Mouse (Mus musculus) gastrocnemius, postnatal 4 days (tissue): ENCODE measurements around the gene Pet100. TPM values are rescaled to one million over a fixed set of nuclear protein-coding genes. Genes with fewer than 3 reads are reported as not detected.
"Not testable (repeated sequence)": the region's sequence is repeated elsewhere in the genome, so short reads cannot be mapped to it uniquely, and the experiment has no call there.

ENCODE experiments used
- DNase-seq, 2 experiments: peaks; one replicate each; pipeline ENCODE4 v3.0.0; 2021 to 2022; ENCODE audit warnings: low spot score in 2 of 2, mixed read lengths in 2 of 2
- long read RNA-seq, 2 experiments: library from polyadenylated mRNA; stranded (forward); transcript quantifications; one replicate each; pipeline ENCODE4 v2.0.0; 2021
- total RNA-seq, 2 experiments: library from RNA; stranded (reverse); gene quantifications; 2 replicates each; pipeline ENCODE4 v1.2.3; 2021

The Pet100 gene
- total RNA-seq: 10 to 100 TPM; 59.7 to 70.0 TPM
- long read RNA-seq, experiment 1, transcript Pet100-201 (4 exons, 1,193 nt): major isoform, 16 of 21 reads
- long read RNA-seq, experiment 1, partial matches to known transcripts: 0 of 21 reads
- long read RNA-seq, experiment 1, other reads (novel, unspliced or antisense): 2 of 21 reads
- long read RNA-seq, experiment 2, transcript Pet100-201 (4 exons, 1,193 nt): major isoform, 27 of 31 reads
- long read RNA-seq, experiment 2, partial matches to known transcripts: 1 of 31 reads
- long read RNA-seq, experiment 2, other reads (novel, unspliced or antisense): 2 of 31 reads

DNA sequence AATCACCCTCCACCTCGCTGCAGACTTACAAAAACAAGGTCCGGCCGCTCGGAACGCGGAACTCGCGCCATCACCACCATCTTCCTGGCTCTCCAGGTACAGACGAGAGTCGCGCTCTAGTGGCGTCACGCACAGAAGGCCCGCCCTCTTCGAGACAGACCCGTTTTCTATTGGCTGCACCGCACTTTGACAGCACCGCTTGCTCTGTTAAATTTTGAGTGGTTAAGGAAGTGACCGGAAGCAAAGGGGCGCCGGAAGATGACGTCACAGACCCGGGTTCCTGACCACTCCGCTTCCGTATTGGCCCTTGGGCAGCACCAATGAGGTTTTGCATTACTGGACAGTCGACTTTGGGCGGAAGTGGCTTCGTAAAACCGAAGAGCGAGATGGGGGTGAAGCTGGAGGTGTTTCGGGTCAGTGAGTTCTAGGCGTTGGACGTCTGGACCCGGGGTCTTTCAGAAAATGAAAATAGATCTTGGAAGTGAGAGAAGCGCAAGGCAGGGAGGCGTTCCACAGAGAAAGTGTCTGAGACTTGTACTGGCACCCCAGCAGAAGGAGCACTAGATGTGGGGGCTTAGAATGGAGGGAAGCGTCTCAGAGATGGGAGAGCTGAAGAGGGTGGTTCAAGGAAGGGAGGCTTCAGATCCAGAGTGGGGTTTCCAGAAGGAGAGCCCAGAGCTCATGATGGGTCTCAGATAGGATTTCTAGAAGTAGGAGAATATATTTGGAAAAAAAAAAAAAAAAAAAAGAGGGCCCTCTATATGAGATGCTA, at the start of gene Pet100, which contains the start of gene Xab2:
Pet100 (plus strand) TSS at position 350 of the 772 bp plus-strand sequence.
Xab2 (minus strand) TSS at position 118 of the 772 bp plus-strand sequence.
- DNase-seq: peak; percentile 90 to 98

- DNase-seq: no peak
Observed at GRCm38 (mm10) chr8:3574546-3574945, 46.8 kb upstream of the Pet100 start.

DNA sequence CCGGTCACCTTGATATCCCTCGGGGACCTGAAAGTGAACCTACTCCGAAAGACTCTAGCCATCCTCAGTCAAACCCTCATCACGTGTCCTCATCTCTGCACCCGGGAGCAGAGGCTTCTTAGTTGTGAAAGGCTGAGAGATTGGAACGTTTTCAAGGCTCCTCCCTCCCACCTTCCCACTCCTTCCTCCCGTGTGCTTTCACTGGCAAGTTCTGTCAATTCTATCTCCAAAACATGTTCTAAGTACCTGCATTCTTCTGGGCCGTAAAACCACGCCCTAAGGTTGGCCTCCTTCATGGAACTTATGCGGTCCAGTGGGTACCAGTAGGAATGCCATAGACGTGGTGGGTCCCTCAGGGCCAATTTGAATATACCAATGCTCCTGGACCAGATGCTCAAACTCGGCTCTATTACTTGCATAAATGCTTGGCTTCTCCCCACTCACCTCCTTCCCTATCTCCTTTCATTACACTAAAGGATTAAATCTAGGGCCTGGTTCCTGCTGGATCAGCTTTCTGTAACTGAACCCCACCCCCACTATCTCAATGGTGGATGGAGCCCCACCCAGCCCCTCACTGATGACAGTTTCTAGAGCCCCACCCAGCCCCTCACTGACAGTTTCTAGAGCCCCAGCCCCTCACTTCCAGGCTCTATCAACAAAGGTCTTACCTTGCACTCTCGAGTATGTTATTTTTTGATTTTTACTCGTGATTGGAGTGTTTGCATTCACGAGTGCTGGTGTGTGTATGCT, 45.0 kb upstream of the Pet100 start:
- no peak for DNase-seq

DNA sequence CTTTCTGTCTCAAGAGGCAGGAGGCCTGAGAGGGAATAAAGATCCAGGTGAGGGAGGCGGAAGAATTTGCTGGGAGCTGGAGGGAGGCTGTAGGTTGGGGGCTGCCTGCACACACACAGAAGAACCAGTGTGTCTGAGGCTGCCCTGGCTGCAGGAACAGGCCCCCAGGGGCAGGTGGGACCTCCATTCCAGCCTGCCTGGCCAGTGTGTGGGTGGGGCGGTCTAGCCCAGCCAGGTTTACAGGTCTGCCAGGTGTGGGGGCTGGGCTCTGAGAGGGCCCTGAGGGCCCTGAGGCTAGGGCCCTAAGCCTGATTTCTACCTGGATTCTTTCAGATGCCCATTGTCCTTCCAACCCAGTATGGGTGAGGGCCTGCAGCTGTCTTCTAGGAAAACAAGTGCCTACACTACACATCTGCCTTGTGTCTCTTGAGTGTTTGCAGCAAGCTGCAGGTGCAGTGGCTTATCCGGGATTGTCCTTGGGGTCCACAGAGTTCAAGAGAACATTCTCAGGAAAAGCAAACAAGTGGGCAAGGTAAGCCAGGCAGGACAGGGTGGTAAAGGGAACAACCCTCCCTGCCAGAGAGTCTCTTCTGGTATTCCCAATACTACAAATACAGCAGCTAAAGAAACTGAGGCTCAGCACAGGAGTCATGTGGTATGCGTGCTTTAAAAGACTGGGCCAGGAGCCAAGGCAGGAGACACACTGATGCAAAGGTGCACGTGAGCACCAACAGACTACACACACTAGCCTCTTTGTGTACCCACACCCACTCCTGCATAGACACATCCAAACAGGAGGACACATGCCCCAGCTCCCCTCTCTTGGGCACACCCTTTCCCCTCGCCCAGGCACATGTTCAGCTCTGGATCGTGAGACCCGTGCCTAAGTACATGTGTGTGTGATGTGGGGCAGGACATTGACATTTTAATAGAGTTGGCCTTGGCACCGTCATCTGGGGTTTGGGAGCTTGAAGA, 41.7 kb upstream of the Pet100 start:
- DNase-seq: no peak

GRCm38 (mm10) chr8:3581961-3582360, 39.4 kb upstream of the Pet100 start:
- DNase-seq: not testable (repeated sequence)

DNA sequence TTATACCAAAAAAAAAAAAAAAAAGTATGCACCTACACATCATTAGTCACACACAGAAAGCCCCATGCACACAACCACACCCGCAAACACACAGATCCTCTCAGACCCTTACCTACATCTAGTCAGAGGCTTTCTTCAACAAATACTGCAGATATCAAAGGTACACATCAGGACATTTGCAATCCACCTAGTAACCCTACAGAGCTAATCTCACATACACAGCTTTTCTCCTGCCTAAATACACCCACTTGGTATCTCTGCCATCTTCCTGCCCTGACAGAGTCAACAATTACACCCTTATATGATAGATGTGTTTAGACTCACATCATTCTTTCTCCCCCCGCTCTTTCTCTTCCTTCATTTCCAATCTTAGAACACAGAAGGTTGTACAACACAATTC, 34.9 kb upstream of the Pet100 start:
- DNase-seq: no peak

DNA sequence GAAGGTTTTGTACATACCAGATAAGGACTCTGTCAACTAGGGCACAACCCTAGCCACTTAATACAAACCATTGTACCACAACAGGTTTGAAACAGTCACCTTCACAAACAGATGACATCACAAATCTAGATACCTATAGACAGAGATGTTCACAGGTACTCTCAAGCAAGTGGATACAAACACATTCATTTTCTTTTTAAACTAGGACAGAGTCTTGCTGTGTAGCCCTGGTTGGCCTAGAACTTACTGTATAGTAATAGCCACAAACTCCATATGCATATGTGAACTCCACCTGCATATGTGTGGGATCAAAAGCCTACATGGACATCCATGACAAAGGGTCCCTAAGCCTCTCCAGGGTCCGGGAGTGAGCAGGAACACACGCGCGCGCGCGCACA, 34.4 kb upstream of the Pet100 start, which contains the start of gene Camsap3:
Camsap3 (plus strand) TSS at position 301 of the 398 bp plus-strand sequence.
- no peak for DNase-seq

GRCm38 (mm10) chr8:3587391-3588257, 33.7 kb upstream of the Pet100 start:
- DNase-seq: no peak

DNA sequence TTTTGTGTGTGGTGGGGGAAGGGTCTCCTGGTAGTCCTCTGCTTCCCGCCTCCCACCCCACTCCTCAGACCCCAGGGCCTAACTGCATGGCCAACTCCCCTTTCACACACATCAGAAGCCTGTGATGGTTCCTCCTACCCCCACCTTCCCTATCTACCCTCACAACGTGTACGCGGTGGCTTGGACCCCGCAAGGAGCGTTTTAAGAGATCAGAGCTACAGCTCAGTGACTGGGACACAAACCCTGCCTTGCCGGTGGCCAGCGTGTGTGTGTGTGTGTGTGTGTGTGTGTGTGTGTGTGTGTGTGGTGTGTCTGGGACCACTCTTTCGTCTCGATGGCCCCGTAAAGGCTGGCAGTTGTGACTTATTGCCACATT, 33.1 kb upstream of the Pet100 start:
- DNase-seq: no peak

DNA sequence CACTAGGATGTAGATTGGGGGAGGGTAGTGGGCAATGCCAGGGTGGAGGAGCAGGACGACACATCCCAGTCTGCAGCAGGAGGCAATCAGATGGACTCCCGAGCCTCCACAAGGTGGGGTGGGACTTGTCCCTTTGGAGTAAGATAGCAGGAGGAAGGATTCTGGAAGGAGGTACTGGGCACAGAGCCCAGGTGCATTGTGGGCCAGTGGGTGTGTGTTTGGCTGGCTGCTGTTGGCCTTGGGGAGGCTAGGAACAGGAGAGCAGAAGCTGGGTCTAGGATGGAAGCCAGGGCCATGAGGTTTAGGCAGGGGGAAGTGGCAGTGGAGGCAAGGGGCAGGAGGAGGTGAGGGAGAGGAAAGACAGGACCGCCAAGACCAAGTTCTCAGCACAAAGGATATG, 27.9 kb upstream of the Pet100 start:
- no peak for DNase-seq

GRCm38 (mm10) chr8:3594466-3594865, 26.9 kb upstream of the Pet100 start:
- no peak for DNase-seq

DNA sequence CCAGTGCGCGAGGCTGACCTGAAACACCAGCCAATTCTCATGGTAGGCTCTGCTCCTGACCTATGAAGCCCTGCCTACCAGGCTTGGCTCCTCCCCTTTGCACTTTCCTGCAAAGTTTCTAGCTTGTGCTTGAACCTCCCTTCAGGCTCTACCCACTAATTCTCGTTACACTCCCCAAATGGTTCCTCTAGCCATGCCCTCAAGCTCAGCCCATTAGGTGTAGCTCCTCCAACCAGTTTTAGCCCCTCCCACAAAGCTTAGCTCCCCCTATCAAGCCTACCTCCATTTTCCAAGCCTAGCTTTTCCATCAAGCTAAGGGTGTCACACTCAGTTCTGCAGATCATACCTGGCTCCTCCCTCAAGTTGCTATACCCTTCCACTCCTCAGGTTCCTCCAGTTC, 23.3 kb upstream of the Pet100 start:
- DNase-seq: no peak

- no peak for DNase-seq
Observed at GRCm38 (mm10) chr8:3599219-3599618, 22.1 kb upstream of the Pet100 start.

DNA sequence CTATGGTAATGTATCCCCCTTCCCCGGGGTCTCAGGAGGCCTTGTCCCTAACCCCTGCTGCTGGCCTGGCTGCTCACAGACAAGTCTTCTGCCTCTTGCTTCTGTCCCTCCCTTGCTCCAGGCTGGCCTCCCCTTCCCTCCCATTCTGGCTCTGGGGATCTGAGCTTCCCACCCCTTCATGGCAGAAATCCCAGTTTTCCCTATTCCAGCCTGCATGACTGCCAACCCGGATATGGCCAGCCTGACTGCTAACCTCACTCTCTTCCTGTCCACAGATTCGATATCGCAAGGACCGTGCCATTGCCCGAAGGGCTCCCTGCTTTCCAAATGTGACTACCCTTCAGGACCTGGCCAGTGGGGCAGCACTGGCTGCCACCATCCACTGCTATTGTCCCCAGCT, 20.9 kb upstream of the Pet100 start:
- DNase-seq: peak in 1 of 2 experiments; percentile 55

- DNase-seq: no peak
Observed at GRCm38 (mm10) chr8:3603439-3603838, 17.9 kb upstream of the Pet100 start.

DNA sequence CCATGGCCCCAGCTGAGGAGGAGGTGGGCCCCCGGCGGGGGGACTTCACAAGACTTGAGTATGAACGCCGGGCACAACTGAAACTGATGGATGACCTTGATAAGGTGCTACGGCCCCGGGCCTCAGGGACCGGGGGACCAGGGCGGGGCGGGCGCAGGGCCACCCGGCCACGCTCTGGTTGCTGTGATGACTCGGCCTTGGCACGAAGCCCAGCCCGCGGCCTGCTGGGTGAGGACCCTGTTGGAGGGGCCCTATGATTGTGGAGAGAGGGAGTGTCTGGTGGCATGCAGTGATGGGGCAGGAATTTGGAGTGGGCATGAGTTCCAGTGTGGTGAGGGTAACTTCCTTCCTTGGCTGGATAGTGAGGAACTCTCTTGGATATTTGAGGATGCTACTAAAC, 14.8 kb upstream of the Pet100 start:
- DNase-seq: no peak

DNA sequence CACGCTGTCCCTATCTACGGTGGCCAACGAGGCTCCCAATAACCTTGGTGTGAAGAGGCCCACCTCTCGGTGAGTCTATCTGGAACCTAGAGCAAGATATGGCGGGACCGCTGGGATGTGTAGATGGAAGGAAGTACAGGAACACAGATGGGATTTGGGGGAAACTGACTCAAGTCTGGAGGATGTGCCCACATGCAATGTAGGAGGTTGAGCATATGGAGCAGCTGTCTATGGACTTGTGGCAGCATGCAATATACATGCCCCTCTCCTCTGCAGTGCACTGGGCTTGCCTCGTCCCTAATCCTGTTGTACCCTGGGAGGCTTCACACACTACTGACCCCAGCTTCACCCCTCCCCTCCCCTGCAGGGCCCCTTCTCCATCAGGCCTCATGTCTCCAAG, 13.5 kb upstream of the Pet100 start:
- DNase-seq: no peak

DNA sequence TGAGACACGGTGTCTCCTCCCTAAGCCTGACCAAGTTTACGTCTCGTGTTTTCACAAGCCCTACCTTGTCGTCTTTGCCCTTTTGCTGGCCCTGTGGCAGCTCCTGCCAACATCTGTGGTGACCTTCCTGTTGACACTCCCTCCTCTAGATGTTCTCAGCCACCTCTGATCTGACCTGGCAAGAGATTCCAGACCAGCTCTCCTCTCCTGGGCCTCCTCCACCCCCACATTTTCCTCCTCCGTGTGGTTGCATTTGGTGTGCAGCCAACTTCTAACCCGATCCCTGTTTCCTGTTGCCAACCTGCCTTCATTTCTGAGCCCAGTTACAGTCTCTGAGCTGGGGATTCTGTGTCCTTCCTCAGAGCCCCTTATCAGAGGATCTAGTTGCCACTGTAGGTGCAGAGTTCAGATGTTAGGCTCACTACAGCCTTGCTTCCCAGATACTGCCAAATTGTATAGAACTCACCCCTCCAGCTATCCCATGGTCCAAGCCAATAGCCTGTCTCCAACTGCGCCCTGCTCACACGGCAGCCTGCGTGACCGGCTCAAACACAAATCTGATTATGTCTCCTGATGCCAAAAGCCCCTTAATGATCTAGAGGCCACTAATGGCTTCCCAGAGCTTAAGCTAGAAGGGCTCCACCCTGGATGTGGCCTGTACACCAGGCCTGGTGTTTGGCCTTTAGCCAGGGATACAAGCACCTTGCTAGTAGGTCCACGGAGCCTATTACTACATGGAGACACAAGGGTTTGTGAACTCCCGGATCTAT, 12.1 kb upstream of the Pet100 start:
- DNase-seq: no peak

- no peak for DNase-seq
Observed at GRCm38 (mm10) chr8:3609816-3610150, 11.6 kb upstream of the Pet100 start.
